Mouse (Mus musculus) bone marrow, adult 2 months (tissue): ENCODE measurements around the gene Vnn1. TPM values are rescaled to one million over a fixed set of nuclear protein-coding genes. Genes with fewer than 3 reads are reported as not detected.

Experiments
- H3K27ac ChIP-seq: fragments of 200-500 bp; 2 replicates; pipeline ENCODE4 v1.5.1; 2012; ENCODE audit warnings: low read depth, mild to moderate bottlenecking, control low read depth, inconsistent platforms, low read length; ENCODE audit not compliant: control insufficient read depth, poor library complexity, insufficient read depth
- H3K4me1 ChIP-seq: fragments of 200-500 bp; 2 replicates; pipeline ENCODE4 v1.6.1; 2011; ENCODE audit warnings: low read length; ENCODE audit not compliant: control insufficient read depth, insufficient read depth
- H3K4me3 ChIP-seq: fragments of 200-500 bp; replicated peaks from 2 replicates; pipeline ENCODE3; 2011; ENCODE audit warnings: mild to moderate bottlenecking, low read depth, low read length, control low read depth; ENCODE audit not compliant: control insufficient read depth
- CTCF ChIP-seq: fragments of 200-500 bp; IDR thresholded peaks from 2 replicates; pipeline ENCODE4 v1.5.1; 2011; ENCODE audit warnings: low read length, control low read depth; ENCODE audit not compliant: control insufficient read depth, insufficient read depth
- POLR2A ChIP-seq: fragments of 200-500 bp; IDR thresholded peaks from 2 replicates; pipeline ENCODE4 v1.6.1; 2011; ENCODE audit warnings: low read depth, mild to moderate bottlenecking, control low read depth, low read length, borderline replicate concordance; ENCODE audit not compliant: control insufficient read depth
- WGBS: fragments of 180-500 bp; shearing (Covaris S2); methylation state at CpG from one replicate; pipeline ENCODE4 v1.1.7; 2018; 5-methylcytosine and 5-hydroxymethylcytosine counted together
- polyA plus RNA-seq: library from polyadenylated mRNA; stranded (reverse); fragments of >200 nt; gene quantifications from 2 replicates; pipeline ENCODE4 v1.2.4, GENCODE M21; 2011; ENCODE audit warnings: low replicate concordance; ENCODE audit not compliant: missing spikeins, insufficient read depth, insufficient read length

The Vnn1 gene
- polyA plus RNA-seq, 1 experiment: not detected

DNA sequence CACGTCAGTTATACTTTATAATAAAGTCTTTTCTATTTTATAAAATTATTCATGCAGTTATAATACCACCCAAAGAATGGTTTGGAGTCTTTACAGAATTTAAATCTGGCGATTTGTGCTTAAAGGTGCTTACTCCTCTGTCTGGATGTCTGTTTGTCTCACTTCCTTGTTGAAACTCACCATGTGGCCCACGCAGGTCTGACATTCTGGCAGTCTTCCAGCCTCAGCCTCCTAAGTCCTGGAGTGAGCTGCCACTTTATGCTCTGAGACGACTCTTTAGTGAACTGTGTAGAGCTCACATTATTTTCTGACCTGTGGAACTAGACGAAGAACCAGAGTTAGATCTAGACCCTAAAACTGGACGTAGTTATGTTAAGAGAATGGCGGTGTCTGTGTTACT is 53.5 kb downstream of the Vnn1 start:
- Histone ChIP-seq H3K4me1 (no peaks in the 10 kb centered on the region), H3K4me3 (no peak overlapping the region), H3K27ac (no peak overlapping the region)
- no peak for TF ChIP-seq CTCF
- TF ChIP-seq POLR2A: no peak
- 47% methylated on average over 7 of the region's 7 CpGs for WGBS

DNA sequence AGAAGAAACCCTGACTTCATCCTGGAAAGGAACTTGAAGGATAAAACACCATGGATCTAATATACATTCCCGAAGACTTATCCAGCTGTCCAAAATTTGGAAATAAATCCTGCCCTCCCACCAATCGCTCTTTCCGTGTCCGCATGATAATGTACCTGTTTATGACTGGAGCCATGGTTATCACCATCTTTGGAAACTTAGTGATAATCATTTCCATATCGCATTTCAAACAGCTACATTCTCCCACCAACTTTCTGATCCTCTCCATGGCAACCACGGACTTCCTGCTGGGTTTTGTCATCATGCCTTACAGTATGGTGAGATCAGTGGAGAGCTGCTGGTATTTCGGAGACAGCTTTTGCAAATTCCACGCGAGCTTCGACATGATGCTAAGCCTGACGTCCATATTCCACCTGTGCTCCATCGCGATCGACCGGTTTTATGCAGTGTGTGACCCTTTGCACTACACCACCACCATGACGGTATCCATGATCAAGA is 55.1 kb downstream of the Vnn1 start, which contains the start of gene Taar3:
TSS of gene Taar3 (plus strand) at position 51 of the 498 bp plus-strand sequence.
- no peak for TF ChIP-seq POLR2A
- no peak for TF ChIP-seq CTCF
- WGBS: 86% methylated on average over 16 of the region's 16 CpGs
- H3K27ac ChIP-seq: no peak within 1 kb of the TSS
- no peaks in the 10 kb centered on the region for H3K4me1 ChIP-seq
- no peak within 1 kb of the TSS for H3K4me3 ChIP-seq

DNA sequence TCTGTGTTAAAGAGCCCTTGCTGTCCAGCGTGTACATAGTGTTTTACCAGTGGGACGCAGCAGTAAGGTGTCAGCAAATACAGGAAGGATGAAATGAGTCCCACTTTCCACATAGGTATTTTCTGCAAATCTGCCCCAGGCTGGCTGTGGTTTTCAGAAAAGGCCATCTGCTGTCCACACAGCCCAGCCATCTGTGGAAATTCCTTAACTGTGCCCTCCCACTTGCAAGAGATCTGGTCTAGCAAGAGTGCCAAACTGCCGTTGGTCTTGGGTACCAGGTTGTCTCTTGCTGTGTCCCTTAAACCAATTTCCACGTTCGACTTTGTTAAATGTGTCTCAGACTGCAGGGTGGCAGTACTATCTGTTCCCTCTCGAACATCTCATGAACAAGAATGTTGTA is 57.2 kb downstream of the Vnn1 start:
- no peak overlapping the region for H3K4me3 ChIP-seq
- no peak overlapping the region for H3K27ac ChIP-seq
- no peaks in the 10 kb centered on the region for H3K4me1 ChIP-seq
- 75% methylated on average over 6 of the region's 6 CpGs for WGBS
- TF ChIP-seq CTCF (no peak), POLR2A (no peak)

Other genes starting within 250 kb of the Vnn1 start
- 508 and 643 TPM in 2 replicates for gene Rps12, start 107.4 kb upstream of the Vnn1 start, polyA plus RNA-seq
- 12.6 TPM in 1 of 2 replicates, not detected in the other for gene Slc18b1, start 97.7 kb upstream of the Vnn1 start, polyA plus RNA-seq
- 1.3 and 4.7 TPM in 2 replicates for gene Vnn3, start 43.2 kb upstream of the Vnn1 start, polyA plus RNA-seq
- gene Taar1, start 25.7 kb downstream of the Vnn1 start, polyA plus RNA-seq: not detected in 2 replicates
- gene Taar2, start 43.9 kb downstream of the Vnn1 start, polyA plus RNA-seq: not detected in 2 replicates
- gene Taar3, start 54.9 kb downstream of the Vnn1 start, polyA plus RNA-seq: not detected in 2 replicates
- gene Taar4, start 65.8 kb downstream of the Vnn1 start, polyA plus RNA-seq: not detected in 2 replicates
- not detected in 2 replicates for gene Taar5, start 76.0 kb downstream of the Vnn1 start, polyA plus RNA-seq
- gene Taar6, start 91.0 kb downstream of the Vnn1 start, polyA plus RNA-seq: not detected in 2 replicates
- gene Taar7a, start 98.8 kb downstream of the Vnn1 start, polyA plus RNA-seq: not detected in 2 replicates
- not detected in 2 replicates for gene Taar7b, start 105.3 kb downstream of the Vnn1 start, polyA plus RNA-seq
- not detected in 2 replicates for gene Taar7d, start 132.5 kb downstream of the Vnn1 start, polyA plus RNA-seq
- not detected in 2 replicates for gene Taar7e, start 142.9 kb downstream of the Vnn1 start, polyA plus RNA-seq
- not detected in 2 replicates for gene Taar7f, start 154.8 kb downstream of the Vnn1 start, polyA plus RNA-seq
- not detected in 2 replicates for gene Taar8a, start 181.8 kb downstream of the Vnn1 start, polyA plus RNA-seq
- not detected in 2 replicates for gene Taar8b, start 197.6 kb downstream of the Vnn1 start, polyA plus RNA-seq
- not detected in 2 replicates for gene Taar8c, start 207.2 kb downstream of the Vnn1 start, polyA plus RNA-seq
- gene Taar9, start 214.8 kb downstream of the Vnn1 start, polyA plus RNA-seq: not detected in 2 replicates